Mouse (Mus musculus) bone marrow, adult 2 months (tissue): ENCODE data around the gene 1500011B03Rik. TPM values are rescaled to one million over a fixed set of nuclear protein-coding genes. Genes with fewer than 3 reads are reported as not detected.
A peak's percentile ranks its signal among the peaks of the same experiment; 100 is the strongest.

Source experiments
- H3K27ac ChIP-seq: fragments of 200-500 bp; 2 replicates; pipeline ENCODE4 v1.5.1; 2012; ENCODE audit warnings: low read depth, mild to moderate bottlenecking, control low read depth, inconsistent platforms, low read length; ENCODE audit not compliant: control insufficient read depth, poor library complexity, insufficient read depth
- H3K4me1 ChIP-seq: fragments of 200-500 bp; 2 replicates; pipeline ENCODE4 v1.6.1; 2011; ENCODE audit warnings: low read length; ENCODE audit not compliant: control insufficient read depth, insufficient read depth
- H3K4me3 ChIP-seq: fragments of 200-500 bp; replicated peaks from 2 replicates; pipeline ENCODE3; 2011; ENCODE audit warnings: mild to moderate bottlenecking, low read depth, low read length, control low read depth; ENCODE audit not compliant: control insufficient read depth
- CTCF ChIP-seq: fragments of 200-500 bp; IDR thresholded peaks from 2 replicates; pipeline ENCODE4 v1.5.1; 2011; ENCODE audit warnings: low read length, control low read depth; ENCODE audit not compliant: control insufficient read depth, insufficient read depth
- POLR2A ChIP-seq: fragments of 200-500 bp; IDR thresholded peaks from 2 replicates; pipeline ENCODE4 v1.6.1; 2011; ENCODE audit warnings: low read depth, mild to moderate bottlenecking, control low read depth, low read length, borderline replicate concordance; ENCODE audit not compliant: control insufficient read depth
- WGBS: fragments of 180-500 bp; shearing (Covaris S2); methylation state at CpG from one replicate; pipeline ENCODE4 v1.1.7; 2018; 5-methylcytosine and 5-hydroxymethylcytosine counted together
- polyA plus RNA-seq: library from polyadenylated mRNA; stranded (reverse); fragments of >200 nt; gene quantifications from 2 replicates; pipeline ENCODE4 v1.2.4, GENCODE M21; 2011; ENCODE audit warnings: low replicate concordance; ENCODE audit not compliant: missing spikeins, insufficient read depth, insufficient read length

Gene 1500011B03Rik
- polyA plus RNA-seq, 1 experiment: 25.3 TPM

DNA sequence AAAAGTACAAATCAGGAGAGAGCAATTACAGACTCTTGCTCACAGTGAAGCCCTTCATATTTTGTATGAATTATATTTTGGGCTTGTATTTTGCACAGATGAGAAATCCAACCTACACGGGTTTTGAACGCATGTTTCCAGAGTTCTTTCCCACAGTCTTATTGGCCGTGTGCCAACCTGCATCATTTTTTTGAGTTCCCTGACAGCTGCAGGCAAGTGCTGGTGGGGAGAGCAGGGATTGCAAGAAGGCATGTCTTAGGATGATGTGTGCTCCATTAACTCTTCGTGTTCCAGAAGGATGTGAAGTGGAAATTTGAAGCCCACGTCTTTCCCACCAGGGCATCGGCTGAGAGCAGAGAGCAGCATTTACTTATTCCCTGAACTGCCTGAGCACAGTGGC, 6.7 kb downstream of the 1500011B03Rik start:
- TF ChIP-seq CTCF (no peak), POLR2A (no peak)
- Histone ChIP-seq H3K4me3 (no peak overlapping the region), H3K4me1 (no peaks in the 10 kb centered on the region), H3K27ac (no peak overlapping the region)
- 79% methylated on average over 6 of the region's 6 CpGs for WGBS

DNA sequence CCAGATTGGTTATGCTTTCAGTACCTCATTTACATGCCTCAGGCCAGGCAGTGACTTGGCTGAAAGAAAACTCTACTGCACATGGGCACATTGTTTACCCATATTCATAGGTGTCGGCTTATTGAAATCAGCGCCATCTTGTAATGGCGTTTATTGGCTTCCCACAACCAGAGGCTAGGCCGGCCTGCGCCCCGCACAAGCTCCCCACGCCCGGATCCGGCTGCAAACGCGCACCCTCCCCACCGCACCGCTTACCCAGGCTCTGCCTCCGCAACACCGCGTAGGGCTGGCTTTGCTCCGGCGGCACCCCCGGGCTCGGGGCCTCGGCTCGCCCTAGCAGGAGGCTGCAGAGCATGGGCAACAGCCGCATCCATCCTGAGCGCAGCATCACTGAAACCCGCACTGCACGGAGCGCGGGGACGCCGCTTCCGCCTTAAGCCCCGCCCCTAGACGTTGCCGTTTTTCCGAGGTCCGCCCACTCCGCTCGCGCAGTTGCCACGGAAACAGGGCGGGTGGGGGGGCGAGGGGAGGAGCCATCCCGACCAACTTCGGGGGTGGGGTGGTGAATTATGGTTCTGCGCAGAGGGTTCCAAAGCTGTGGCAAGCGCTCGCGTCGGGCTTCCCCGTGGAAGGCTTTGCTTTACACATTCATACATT, 9.6 kb downstream of the 1500011B03Rik start:
- 1% methylated on average over 50 of the region's 50 CpGs for WGBS
- Histone ChIP-seq H3K27ac (peak overlapping the region; percentile 85), H3K4me3 (peak overlapping the region; percentile 94), H3K4me1 (no peaks in the 10 kb centered on the region)
- no peak for TF ChIP-seq CTCF
- peak; percentile 94; the same call in 1 of the 2 replicates for TF ChIP-seq POLR2A

DNA sequence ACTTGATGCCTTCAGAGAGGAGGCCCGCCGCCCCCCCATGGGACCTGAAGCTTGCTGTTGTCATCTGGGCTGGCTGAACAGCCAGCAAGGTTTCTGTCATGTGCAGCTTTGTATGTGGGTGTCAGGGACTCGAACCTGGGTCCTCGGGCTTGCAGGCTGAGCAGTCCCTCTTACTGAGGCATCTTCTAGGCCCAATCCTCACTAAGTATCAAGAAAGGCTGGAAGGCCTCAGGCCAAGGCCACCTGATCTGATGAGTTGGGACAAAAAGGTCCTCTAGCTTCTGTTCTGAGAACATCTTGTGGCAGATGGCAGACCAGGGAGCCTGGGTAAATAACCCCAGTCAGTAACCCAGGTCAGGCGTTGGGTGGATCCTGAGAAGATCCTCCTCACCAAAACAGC, 13.4 kb downstream of the 1500011B03Rik start:
- no peak overlapping the region for H3K4me3 ChIP-seq
- WGBS: 82% methylated on average over 5 of the region's 5 CpGs
- TF ChIP-seq CTCF: no peak
- TF ChIP-seq POLR2A: no peak
- peaks cover 3% of the 10 kb centered on the region; the same call in 1 of the 2 replicates for H3K4me1 ChIP-seq
- no peak overlapping the region for H3K27ac ChIP-seq

DNA sequence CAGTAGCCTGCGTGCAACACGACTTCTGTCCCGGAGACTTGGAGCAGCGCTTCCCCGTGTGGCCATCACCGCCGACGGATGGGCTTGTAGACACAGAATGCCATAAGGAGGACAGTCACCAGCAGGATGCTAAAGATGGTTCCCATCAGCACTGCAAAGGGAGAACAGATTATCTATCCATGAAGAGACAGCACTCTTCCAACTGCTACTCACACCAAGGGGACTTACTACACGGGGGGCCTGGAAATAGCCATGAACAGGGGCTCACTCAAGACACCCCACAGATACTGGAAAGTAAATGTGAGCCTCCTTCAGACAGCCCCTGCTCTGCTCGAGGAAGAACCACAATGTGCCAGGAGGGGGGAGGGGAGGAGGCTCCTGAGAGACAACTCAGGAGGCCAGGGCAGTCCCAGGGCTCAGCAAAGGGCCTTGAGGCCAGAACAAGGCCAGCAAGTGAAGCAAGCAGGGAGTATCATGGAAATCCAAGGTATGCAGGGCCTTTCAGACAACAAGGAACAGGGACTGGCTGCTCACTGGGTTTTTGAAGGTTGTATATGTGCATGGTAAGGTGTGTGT, 14.0 kb downstream of the 1500011B03Rik start:
- H3K4me1 ChIP-seq: peaks cover 3% of the 10 kb centered on the region; the same call in 1 of the 2 replicates
- WGBS: 77% methylated on average over 10 of the region's 10 CpGs
- no peak overlapping the region for H3K27ac ChIP-seq
- no peak for TF ChIP-seq POLR2A
- TF ChIP-seq CTCF: no peak
- H3K4me3 ChIP-seq: no peak overlapping the region

DNA sequence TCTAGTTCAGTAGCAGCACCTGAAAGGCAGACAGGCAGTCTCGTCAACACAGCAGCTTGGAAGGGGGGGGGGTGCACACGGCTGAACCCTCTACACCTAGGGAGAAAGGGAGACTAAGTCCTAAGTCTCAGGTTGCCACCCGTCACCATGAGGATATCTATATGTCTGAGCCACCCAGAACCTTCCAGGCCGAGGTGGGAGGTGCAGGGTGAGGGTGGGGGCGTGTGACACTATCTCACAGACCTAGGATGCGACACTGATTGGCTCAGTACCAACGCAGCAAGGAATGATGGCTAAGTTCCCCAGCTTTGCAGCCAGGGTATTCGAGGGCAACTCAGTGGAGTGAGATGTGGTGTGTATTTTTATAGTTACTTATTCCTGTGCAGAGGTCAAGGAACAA, 14.9 kb downstream of the 1500011B03Rik start:
- Histone ChIP-seq H3K4me1 (peaks cover 3% of the 10 kb centered on the region; the same call in 1 of the 2 replicates), H3K27ac (no peak overlapping the region), H3K4me3 (no peak overlapping the region)
- no peak for TF ChIP-seq POLR2A
- no peak for TF ChIP-seq CTCF
- WGBS: 56% methylated on average over 8 of the region's 8 CpGs

DNA sequence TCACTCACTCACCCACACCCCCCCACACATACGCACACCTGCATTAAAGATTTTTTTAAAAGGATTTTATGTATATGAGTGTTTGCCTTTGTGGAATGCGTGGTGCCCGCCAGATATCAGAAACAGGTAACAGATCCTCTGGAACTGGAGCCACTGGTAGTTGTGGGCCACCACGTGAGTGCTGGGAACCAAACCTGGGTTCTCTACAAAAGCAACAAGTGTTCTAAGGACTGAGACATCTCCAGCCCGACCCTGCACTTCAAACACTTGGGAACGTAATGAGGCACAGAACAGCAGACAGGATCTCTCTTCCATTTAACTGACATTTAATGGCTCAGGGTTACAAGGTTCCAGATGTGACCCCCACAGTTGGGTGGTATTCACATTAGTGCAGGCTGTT, 15.4 kb downstream of the 1500011B03Rik start:
- no peak overlapping the region for H3K27ac ChIP-seq
- peaks cover 3% of the 10 kb centered on the region; the same call in 1 of the 2 replicates for H3K4me1 ChIP-seq
- no peak for TF ChIP-seq POLR2A
- no peak overlapping the region for H3K4me3 ChIP-seq
- 52% methylated on average over 6 of the region's 6 CpGs for WGBS

DNA sequence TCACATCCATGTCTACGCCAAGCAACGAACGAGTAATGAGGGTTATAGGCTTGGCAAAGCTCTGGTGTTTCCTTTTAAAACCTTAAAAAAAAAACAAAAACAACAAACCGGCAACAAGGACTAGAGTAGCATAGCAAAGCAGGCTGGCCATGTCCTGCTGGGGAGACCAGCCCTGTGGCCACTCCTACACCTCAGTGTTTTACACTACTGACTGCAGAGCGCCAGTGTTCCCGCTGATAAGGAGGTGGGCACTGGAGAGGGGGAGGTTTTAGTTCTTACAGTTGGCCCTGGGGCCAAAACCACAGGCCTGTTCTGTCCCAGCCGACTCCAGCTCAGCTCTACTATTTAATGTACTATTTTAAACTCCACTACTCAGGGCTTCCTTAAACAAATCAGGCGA, 15.8 kb downstream of the 1500011B03Rik start:
- H3K4me3 ChIP-seq: no peak overlapping the region
- 18% methylated on average over 8 of the region's 8 CpGs for WGBS
- peaks cover 3% of the 10 kb centered on the region; the same call in 1 of the 2 replicates for H3K4me1 ChIP-seq
- TF ChIP-seq CTCF (no peak), POLR2A (no peak)
- H3K27ac ChIP-seq: peak overlapping the region; percentile 31; the same call in 1 of the 2 replicates

DNA sequence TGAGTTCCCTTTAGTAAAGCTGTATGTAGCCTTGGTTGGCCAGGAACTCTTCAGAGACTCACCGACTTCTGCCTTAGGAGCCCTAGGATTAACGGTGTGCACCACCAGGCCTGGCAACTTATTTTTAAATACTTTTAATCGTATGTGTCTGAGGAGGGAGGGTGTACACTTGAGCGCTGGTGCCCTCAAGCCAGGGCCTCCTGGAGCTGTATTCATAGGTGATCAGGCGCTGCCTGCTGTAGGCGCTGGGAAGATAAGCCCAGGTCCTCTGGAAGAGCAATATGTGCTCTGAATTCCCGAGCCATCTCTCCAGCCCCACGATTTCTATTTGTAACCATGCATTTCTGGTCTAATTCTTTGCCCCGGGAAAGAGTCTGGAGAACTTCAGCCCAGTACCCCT, 16.2 kb downstream of the 1500011B03Rik start:
- H3K4me3 ChIP-seq: peak overlapping the region; percentile 46
- TF ChIP-seq POLR2A: no peak
- TF ChIP-seq CTCF: no peak
- WGBS: 18% methylated on average over 9 of the region's 9 CpGs
- H3K4me1 ChIP-seq: peaks cover 3% of the 10 kb centered on the region; the same call in 1 of the 2 replicates
- H3K27ac ChIP-seq: peak overlapping the region; percentile 82
